Mouse (Mus musculus) heart, embryonic 14.5 days (tissue): ENCODE results near the gene Elmo1. TPM values are rescaled to one million over a fixed set of nuclear protein-coding genes. Genes with fewer than 3 reads are reported as not detected.

ENCODE experiments used
- ATAC-seq: fragments of 200-750 bp; cut with Nextera tagmentation; 2 replicates; pipeline ENCODE4 v1.8.0; 2017; ENCODE audit warnings: low read depth, moderate TSS enrichment; ENCODE audit not compliant: insufficient number of reproducible peaks, insufficient read depth, low FRiP score
- H3K27ac ChIP-seq, 2 experiments: fragments of 200-500 bp in 1 of 2; fragments of 300-500 bp in 1 of 2; sonication (generic) in 1 of 2; replicated peaks in 1 of 2; 2 replicates each; pipeline ENCODE4 v1.5.1; 2012 to 2014; ENCODE audit warnings: low read depth in 2 of 2, low read length in 2 of 2, control low read depth in 1 of 2, mild to moderate bottlenecking in 1 of 2, mixed read lengths in 1 of 2; ENCODE audit not compliant: control insufficient read depth in 1 of 2, insufficient read depth in 1 of 2
- H3K27me3 ChIP-seq: fragments of 300-500 bp; sonication (generic); 2 replicates; pipeline ENCODE4 v1.6.1; 2014; ENCODE audit warnings: mild to moderate bottlenecking, low read length, control low read depth; ENCODE audit not compliant: control insufficient read depth, insufficient read depth
- H3K36me3 ChIP-seq: fragments of 300-500 bp; sonication (generic); 2 replicates; pipeline ENCODE4 v1.6.1; 2014; ENCODE audit warnings: mild to moderate bottlenecking, control low read depth, low read length, mixed read lengths; ENCODE audit not compliant: control insufficient read depth, insufficient read depth
- H3K4me1 ChIP-seq, 2 experiments: fragments of 200-500 bp in 1 of 2; fragments of 300-500 bp in 1 of 2; sonication (generic) in 1 of 2; 2 replicates each; pipeline ENCODE4 v1.6.1; 2012 to 2014; ENCODE audit warnings: low read length in 2 of 2, control low read depth in 1 of 2, mixed read lengths in 1 of 2; ENCODE audit not compliant: control insufficient read depth in 2 of 2, insufficient read depth in 2 of 2
- H3K4me2 ChIP-seq: fragments of 300-500 bp; sonication (generic); 2 replicates; pipeline ENCODE4 v1.6.1; 2014; ENCODE audit warnings: mild to moderate bottlenecking, low read length
- H3K4me3 ChIP-seq, 2 experiments: fragments of 200-500 bp in 1 of 2; fragments of 300-500 bp in 1 of 2; sonication (generic) in 1 of 2; 2 replicates each; pipeline ENCODE4 v1.5.1; 2012 to 2014; ENCODE audit warnings: low read length in 2 of 2, mild to moderate bottlenecking in 2 of 2, control low read depth in 1 of 2, low read depth in 1 of 2, moderate library complexity in 1 of 2; ENCODE audit not compliant: control insufficient read depth in 1 of 2, insufficient read depth in 1 of 2
- H3K9ac ChIP-seq: fragments of 300-500 bp; sonication (generic); 2 replicates; pipeline ENCODE4 v1.6.1; 2014; ENCODE audit warnings: mild to moderate bottlenecking, low read length
- H3K9me3 ChIP-seq: fragments of 300-500 bp; sonication (generic); 2 replicates; pipeline ENCODE4 v1.6.1; 2016; ENCODE audit warnings: low read length, control low read depth; ENCODE audit not compliant: control insufficient read depth
- WGBS: fragments of 180-500 bp; shearing (Covaris S2); extraction: QIAGEN DNeasy Blood & Tissue Kit; methylation state at CpG from one replicate; pipeline ENCODE4 v1.1.7; 2014; 5-methylcytosine and 5-hydroxymethylcytosine counted together
- polyA plus RNA-seq: library from polyadenylated mRNA; unstranded; fragments of >200 nt; fragmentation: Nextera tagmentation; extraction: Ambion mirVana; gene quantifications from 2 replicates; pipeline ENCODE4 v1.2.1, GENCODE M21; 2014

Gene Elmo1
- polyA plus RNA-seq, 1 experiment from 2014 or later: 10.4 TPM

DNA sequence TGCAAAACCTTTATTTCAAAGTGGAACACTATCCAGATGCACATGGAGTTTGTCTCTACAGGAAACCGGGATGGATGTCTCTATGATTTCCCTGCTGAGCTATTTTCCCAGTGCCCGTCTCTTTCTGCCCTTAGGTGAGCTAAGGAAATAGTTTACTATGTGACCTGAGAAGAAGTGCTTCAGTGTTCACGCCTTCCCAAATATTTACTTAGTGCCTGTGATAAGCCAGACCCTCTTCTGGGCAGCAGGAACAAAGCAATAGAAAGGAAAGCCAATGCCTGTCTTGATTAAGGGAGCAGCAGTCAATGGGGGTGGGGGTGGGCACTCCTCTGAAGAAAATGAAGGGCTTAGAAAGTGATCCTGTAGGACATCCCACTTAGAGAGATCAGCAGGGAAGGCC is 401.3 kb downstream of the Elmo1 start:
- no peak for ATAC-seq

DNA sequence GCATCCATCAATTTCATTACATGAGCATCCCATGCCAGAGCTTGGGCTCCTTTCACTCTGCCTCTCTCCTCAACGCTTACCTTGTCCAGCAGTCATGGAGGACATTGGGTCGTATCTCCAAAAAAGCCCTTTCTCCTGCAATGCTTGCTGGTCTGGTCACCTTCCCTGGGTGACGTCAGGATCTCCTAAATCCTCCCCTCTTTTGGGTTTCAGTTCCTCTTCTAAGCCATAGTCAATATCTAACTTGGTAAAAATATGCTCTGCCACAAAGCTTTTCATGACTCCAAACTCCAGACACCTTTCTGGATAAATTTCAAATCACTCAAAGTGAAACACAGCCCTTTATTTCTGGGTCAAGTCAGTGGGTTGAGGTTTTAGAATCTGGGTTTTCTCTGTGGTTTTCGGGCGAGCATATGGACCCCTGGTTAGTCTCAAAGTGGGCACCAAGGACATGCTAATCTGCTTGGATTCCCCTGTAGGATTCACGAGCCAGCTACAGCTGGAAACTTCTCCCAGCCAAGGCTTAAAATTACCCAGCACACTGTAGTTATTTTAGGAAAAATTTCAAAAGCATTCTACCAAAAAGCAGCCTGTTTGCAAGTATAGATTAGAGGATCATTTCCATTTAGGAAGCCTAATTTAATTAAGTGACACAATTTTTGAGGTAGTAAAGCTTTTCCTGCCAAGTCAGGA is 403.8 kb downstream of the Elmo1 start:
- H3K36me3 ChIP-seq: no peaks in the 10 kb centered on the region
- H3K27me3 ChIP-seq: no peaks in the 10 kb centered on the region
- H3K4me2 ChIP-seq: no peak overlapping the region
- H3K9me3 ChIP-seq: no peaks in the 10 kb centered on the region
- H3K4me3 ChIP-seq: no peak overlapping the region
- peak overlapping the region in 1 of 2 experiments; percentile 32; a peak in 1 of 4 replicates for H3K27ac ChIP-seq
- ATAC-seq: no peak
- 66% methylated on average over 6 of the region's 6 CpGs for WGBS
- H3K9ac ChIP-seq: no peak overlapping the region
- H3K4me1 ChIP-seq: peaks cover 4 to 9% of the 10 kb centered on the region in 2 experiments

More for the DNA sequence above, 401.3 kb downstream of the Elmo1 start:
- 58% methylated on average over 3 of the region's 3 CpGs for WGBS
- Histone ChIP-seq H3K4me3 (no peak overlapping the region), H3K9me3 (no peaks in the 10 kb centered on the region), H3K9ac (no peak overlapping the region), H3K36me3 (no peaks in the 10 kb centered on the region), H3K27me3 (no peaks in the 10 kb centered on the region), H3K4me2 (no peak overlapping the region), H3K27ac (no peak overlapping the region), H3K4me1 (peaks cover 4 to 9% of the 10 kb centered on the region in 2 experiments)

DNA sequence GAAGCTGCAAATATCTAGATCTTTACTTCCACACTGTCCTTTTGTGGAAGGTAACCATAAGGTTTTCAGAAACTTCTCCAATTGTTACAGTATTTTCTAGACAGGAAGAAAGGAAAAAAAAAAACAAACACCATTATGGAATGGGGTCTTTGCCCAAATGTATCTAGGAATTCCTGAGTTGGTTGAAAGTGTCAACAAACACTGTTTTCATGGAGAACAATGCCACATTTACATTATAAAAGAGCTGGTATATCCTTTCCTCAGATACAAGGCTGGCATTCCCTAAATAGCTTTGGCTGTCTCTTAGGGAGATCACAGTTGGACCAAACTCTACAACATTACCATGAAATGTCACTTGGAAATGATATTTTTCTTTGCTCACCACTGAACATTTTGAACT is 411.5 kb downstream of the Elmo1 start:
- no peak for ATAC-seq
- H3K27ac ChIP-seq: no peak overlapping the region

DNA sequence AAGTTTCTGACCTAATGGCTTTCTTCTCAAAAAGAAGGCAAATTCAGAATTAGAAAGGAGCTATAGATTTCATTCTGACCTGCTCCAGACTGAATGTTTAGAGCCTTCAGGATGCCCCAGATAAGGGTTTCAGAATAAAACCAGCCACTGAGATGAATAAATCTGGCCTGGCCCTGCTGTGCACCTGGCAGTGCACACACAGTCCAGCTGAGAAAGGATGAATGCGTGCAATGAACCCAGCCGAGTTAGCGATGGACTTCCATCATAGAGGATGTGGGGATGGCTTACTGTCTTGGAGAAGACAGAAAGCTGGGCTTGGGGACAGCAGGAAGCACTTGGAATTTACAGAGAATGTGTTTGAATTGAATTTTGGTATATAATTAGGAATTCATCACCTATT is 413.0 kb downstream of the Elmo1 start:
- ATAC-seq: no peak
- H3K9ac ChIP-seq: no peak overlapping the region
- H3K4me3 ChIP-seq: no peak overlapping the region
- no peaks in the 10 kb centered on the region for H3K9me3 ChIP-seq
- no peak overlapping the region for H3K4me2 ChIP-seq
- H3K27ac ChIP-seq: no peak overlapping the region
- no peaks in the 10 kb centered on the region for H3K27me3 ChIP-seq
- H3K36me3 ChIP-seq: no peaks in the 10 kb centered on the region
- WGBS: 88% methylated on average over 3 of the region's 3 CpGs
- H3K4me1 ChIP-seq: no peaks in the 10 kb centered on the region

More for the DNA sequence above, 411.5 kb downstream of the Elmo1 start:
- Histone ChIP-seq H3K4me2 (no peak overlapping the region), H3K27me3 (no peaks in the 10 kb centered on the region), H3K36me3 (no peaks in the 10 kb centered on the region), H3K4me3 (no peak overlapping the region), H3K9me3 (no peaks in the 10 kb centered on the region), H3K4me1 (no peaks in the 10 kb centered on the region), H3K9ac (no peak overlapping the region)

DNA sequence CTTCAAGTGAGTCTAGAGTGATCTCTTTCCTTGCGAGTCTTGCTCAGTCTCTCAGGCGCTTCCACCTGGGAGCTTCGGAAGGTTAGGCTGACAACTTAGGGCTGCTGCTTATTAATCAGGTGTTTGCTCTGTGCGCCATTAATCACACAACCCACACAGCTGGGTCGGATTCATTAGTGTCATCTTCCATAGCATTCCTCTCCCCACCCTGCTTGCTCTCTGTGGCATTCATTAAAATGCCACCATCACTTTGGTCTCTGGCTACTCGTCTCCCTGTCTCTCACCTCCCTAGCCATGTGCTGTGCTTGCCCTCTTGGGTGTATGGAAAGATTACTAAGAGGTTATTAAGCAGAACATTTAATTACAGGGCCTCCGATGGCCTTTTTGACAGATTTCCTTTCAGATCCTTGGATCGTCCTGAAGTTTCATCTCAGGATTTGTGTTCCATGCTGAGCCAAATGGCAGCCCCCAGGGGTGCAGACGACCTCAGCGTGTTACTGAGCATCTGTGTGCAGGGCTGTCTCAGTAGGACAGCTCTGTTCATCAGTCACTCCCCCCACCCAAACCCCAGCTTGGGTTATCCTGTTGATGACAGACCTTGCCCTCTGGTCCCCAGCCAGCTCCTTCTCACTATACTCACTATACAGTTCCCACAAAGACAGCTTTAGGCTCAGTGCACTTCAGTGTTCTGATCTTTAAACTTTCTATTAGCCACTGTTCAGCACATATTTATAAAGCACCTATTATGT is 417.2 kb downstream of the Elmo1 start:
- ATAC-seq: no peak
- 77% methylated on average over 10 of the region's 10 CpGs for WGBS
- no peak overlapping the region for H3K27ac ChIP-seq
- H3K27me3 ChIP-seq: no peaks in the 10 kb centered on the region
- H3K9me3 ChIP-seq: no peaks in the 10 kb centered on the region
- H3K4me1 ChIP-seq: peaks cover under 1% of the 10 kb centered on the region in 2 experiments; a peak in 2 of 4 replicates
- no peak overlapping the region for H3K4me2 ChIP-seq
- H3K9ac ChIP-seq: no peak overlapping the region
- H3K36me3 ChIP-seq: no peaks in the 10 kb centered on the region
- H3K4me3 ChIP-seq: no peak overlapping the region

DNA sequence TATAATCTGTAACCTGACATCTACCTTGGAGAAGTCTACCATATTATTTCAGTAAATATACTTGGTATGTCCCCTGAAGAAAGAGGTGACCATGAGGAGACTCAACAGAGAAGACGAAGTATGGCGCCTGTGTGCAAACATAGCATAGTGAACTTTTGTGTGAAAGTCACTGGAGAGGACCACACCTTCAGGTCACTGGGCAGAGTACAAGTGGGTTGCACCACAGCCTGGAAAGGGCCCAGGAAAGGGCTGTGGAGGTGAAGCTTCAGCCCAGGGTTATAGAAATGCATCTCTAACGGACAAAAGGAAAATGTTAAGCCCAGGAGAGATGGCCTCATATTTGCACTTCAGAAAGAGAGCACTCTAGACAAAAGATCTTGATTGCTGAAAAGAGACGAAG is 420.6 kb downstream of the Elmo1 start:
- Histone ChIP-seq H3K9ac (no peak overlapping the region), H3K4me1 (peaks cover 2 to 7% of the 10 kb centered on the region in 2 experiments; a peak in 2 of 4 replicates), H3K4me2 (no peak overlapping the region), H3K9me3 (no peaks in the 10 kb centered on the region), H3K4me3 (no peak overlapping the region), H3K27me3 (no peaks in the 10 kb centered on the region), H3K27ac (no peak overlapping the region), H3K36me3 (no peaks in the 10 kb centered on the region)
- no peak for ATAC-seq
- 87% methylated on average over 4 of the region's 4 CpGs for WGBS

DNA sequence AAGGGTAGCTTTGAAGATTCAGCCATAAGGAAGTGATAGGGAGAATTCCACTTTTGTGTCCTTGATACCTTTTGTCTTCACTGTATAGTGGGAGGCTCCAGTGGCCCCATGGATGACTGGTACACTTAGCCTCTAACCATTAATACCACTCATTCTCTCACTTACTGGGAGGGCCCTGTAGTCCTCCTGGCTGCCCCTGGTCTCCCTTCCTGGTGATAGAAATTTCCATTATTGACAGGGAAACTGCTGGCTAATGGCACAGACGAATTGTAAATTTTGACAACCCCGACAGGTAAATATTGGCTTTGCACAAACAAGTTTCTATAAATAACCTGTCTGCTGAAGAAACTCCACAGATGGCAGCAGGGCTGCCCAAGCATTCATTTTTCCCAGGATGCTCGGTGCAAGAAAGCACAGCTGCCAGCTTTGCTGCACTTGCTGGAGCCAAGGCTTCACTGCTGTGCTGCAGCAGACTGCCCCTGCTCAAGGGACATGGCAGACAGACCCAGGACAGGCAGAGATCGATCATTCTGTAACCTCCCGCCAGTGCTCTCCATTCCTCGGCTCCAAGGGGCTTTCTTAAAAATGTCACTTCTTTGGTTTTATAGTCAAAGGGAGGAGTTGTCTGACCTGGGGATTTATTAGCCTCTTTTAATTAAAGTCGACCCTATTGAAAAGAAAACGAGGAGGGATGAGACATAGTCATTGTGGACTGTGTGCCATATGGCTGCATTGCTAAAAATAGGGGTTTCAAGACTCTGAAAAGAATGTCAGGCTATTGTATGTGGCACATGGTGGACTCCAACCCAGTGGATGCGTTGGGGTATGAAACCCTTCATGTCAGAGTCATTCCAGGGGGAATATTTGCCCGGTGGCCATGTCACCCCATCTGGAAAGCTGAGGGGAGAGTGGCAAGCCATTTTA is 422.2 kb downstream of the Elmo1 start:
- WGBS: 70% methylated on average over 10 of the region's 10 CpGs
- H3K9ac ChIP-seq: no peak overlapping the region
- no peak for ATAC-seq
- no peaks in the 10 kb centered on the region for H3K36me3 ChIP-seq
- no peaks in the 10 kb centered on the region for H3K27me3 ChIP-seq
- H3K4me2 ChIP-seq: no peak overlapping the region
- H3K4me3 ChIP-seq: no peak overlapping the region
- H3K4me1 ChIP-seq: peaks cover 2 to 7% of the 10 kb centered on the region in 2 experiments; a peak in 2 of 4 replicates
- H3K9me3 ChIP-seq: no peaks in the 10 kb centered on the region
- no peak overlapping the region for H3K27ac ChIP-seq
